Mouse (Mus musculus) lung, adult 2 months (tissue): ENCODE results near the gene Vsig10. TPM values are rescaled to one million over a fixed set of nuclear protein-coding genes. Genes with fewer than 3 reads are reported as not detected.

Experiments
- DNase-seq: peaks from one replicate; pipeline ENCODE4 v3.0.0; 2022
- H3K4me1 ChIP-seq: fragments of 200-500 bp; 2 replicates; pipeline ENCODE4 v1.6.1; 2011; ENCODE audit warnings: low read length; ENCODE audit not compliant: control insufficient read depth, insufficient read depth
- H3K4me3 ChIP-seq: fragments of 200-500 bp; replicated peaks from 2 replicates; pipeline ENCODE3; 2011; ENCODE audit warnings: low read depth, mild to moderate bottlenecking, control low read depth, low read length; ENCODE audit errors: extremely low read depth
- CTCF ChIP-seq: fragments of 200-500 bp; IDR thresholded peaks from 2 replicates; pipeline ENCODE4 v1.5.1; 2011; ENCODE audit warnings: mild to moderate bottlenecking, low read length, control low read depth; ENCODE audit not compliant: insufficient read depth
- POLR2A ChIP-seq: fragments of 200-500 bp; IDR thresholded peaks from 2 replicates; pipeline ENCODE4 v1.6.1; 2011; ENCODE audit warnings: low read depth, mild to moderate bottlenecking, control low read depth, low read length, borderline replicate concordance; ENCODE audit errors: extremely low read depth
- WGBS: fragments of 180-500 bp; shearing (Covaris S2); methylation state at CpG from one replicate; pipeline ENCODE4 v1.1.7; 2018; 5-methylcytosine and 5-hydroxymethylcytosine counted together
- polyA plus RNA-seq: library from polyadenylated mRNA; depleted of rRNA; stranded (reverse); fragments of >200 nt; gene quantifications from 2 replicates; pipeline ENCODE4 v1.2.3, GENCODE M21; 2012; rRNA removed

Gene Vsig10
- polyA plus RNA-seq, 1 experiment: 28.9 TPM

DNA sequence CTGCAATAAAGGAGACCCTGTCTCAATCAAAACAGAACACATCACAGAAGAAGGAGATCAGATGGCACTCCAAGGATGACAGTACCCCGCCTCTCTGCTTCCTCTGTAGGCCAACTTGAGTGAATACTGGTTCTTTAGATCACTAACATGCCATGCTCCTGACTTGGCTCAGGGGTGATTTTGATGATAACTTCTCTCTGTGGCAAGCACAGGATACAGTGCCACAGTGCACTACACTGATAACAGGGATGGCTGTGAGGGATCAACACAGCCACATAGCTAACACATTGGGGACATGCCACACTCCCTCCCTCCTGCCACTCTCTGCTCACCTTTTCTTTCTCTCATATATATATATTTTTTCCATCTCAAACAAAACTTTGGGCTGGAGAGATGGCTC, 72.0 kb downstream of the Vsig10 start:
- WGBS: 89% methylated on average over 1 of the region's 1 CpGs
- Histone ChIP-seq H3K4me1 (peaks cover 6% of the 10 kb centered on the region), H3K4me3 (no peak overlapping the region)
- no peak for TF ChIP-seq CTCF
- TF ChIP-seq POLR2A: no peak
- DNase-seq: no peak

DNA sequence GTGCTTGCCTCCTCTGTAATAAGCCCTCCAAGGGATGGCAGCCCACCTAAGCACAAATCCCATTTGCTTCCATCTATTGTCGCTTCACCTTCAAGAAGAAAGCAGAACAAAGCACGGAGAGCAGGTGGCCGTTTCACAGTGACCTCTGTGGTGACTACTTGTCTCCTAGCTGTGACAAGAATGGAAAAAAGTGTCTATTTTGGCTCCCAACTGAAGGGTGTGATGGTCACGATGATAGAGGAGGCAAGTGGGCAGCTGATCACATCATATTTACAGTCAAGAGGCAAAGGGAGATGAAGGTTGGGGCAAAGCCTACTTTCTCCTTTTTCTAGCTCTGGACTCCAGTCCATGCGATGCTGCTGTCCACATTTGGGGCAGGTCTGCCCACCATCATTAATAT, 77.0 kb downstream of the Vsig10 start:
- TF ChIP-seq CTCF (no peak), POLR2A (no peak)
- DNase-seq: no peak
- Histone ChIP-seq H3K4me1 (no peaks in the 10 kb centered on the region), H3K4me3 (no peak overlapping the region)
- 81% methylated on average over 5 of the region's 5 CpGs for WGBS

- WGBS: 59% methylated on average over 6 of the region's 6 CpGs
- H3K4me3 ChIP-seq: no peak overlapping the region
These were observed 77.7 kb downstream of the Vsig10 start for GRCm38 (mm10) chr5:117396596-117397014.

GRCm38 (mm10) chr5:117397371-117397770, 78.5 kb downstream of the Vsig10 start:
- 72% methylated on average over 6 of the region's 6 CpGs for WGBS
- no peak for TF ChIP-seq POLR2A
- TF ChIP-seq CTCF: no peak
- Histone ChIP-seq H3K4me1 (no peaks in the 10 kb centered on the region), H3K4me3 (no peak overlapping the region)
- no peak for DNase-seq

More at GRCm38 (mm10) chr5:117396596-117397014, 77.7 kb downstream of the Vsig10 start:
- no peak for DNase-seq
- no peak for TF ChIP-seq CTCF
- no peak for TF ChIP-seq POLR2A
- no peaks in the 10 kb centered on the region for H3K4me1 ChIP-seq

GRCm38 (mm10) chr5:117398007-117398550, 79.2 kb downstream of the Vsig10 start:
- TF ChIP-seq CTCF (no peak), POLR2A (no peak)
- no peak for DNase-seq
- no peak overlapping the region for H3K4me3 ChIP-seq
- no peaks in the 10 kb centered on the region for H3K4me1 ChIP-seq
- WGBS: 63% methylated on average over 4 of the region's 5 CpGs

- DNase-seq: no peak
- H3K4me3 ChIP-seq: no peak overlapping the region
- H3K4me1 ChIP-seq: no peaks in the 10 kb centered on the region
- 69% methylated on average over 9 of the region's 9 CpGs for WGBS
- TF ChIP-seq POLR2A (no peak), CTCF (no peak)
These were observed 80.4 kb downstream of the Vsig10 start for GRCm38 (mm10) chr5:117399281-117399680.

GRCm38 (mm10) chr5:117403609-117404008, 84.7 kb downstream of the Vsig10 start:
- no peak overlapping the region for H3K4me3 ChIP-seq
- 78% methylated on average over 8 of the region's 8 CpGs for WGBS
- no peak for DNase-seq
- no peaks in the 10 kb centered on the region for H3K4me1 ChIP-seq
- TF ChIP-seq CTCF (no peak), POLR2A (no peak)

Other genes with a start within 250 kb of the Vsig10 start
- 44.0 and 57.1 TPM in 2 replicates for gene Suds3, start 203.0 kb upstream of the Vsig10 start, polyA plus RNA-seq
- gene Taok3, start 199.0 kb upstream of the Vsig10 start, polyA plus RNA-seq: 30.3 and 40.5 TPM in 2 replicates
- gene Pebp1, start 31.5 kb upstream of the Vsig10 start, polyA plus RNA-seq: 273 and 368 TPM in 2 replicates
- gene Wsb2, start 38.2 kb downstream of the Vsig10 start, polyA plus RNA-seq: 83.6 and 151 TPM in 2 replicates
- gene Rfc5, start 70.0 kb downstream of the Vsig10 start, polyA plus RNA-seq: 8.6 and 9.1 TPM in 2 replicates
- 0.02 and 0.06 TPM in 2 replicates for gene Ksr2, start 94.9 kb downstream of the Vsig10 start, polyA plus RNA-seq